In the genomic region with DNA sequence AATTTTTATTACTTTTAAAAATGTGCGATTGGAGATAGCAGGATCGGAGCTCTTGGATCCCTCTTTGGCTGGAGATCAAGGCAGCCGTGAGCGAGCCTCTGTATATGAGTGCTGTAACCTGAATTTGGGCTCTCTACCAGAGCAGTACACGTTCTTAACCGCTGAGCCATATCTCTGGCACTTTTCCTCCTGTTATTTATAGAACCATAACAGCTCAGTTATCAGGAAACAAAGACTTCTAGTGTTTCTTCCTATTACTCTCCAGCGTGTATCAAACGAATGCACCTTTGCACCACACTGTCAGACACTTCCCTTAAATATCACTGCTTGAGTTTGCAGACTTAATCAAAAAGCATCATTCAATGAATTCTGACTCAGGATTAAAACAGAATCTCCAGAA, we compare ENCODE assay signal across 14 mouse cellular contexts. TPM values are rescaled to one million over a fixed set of nuclear protein-coding genes. Genes with fewer than 3 reads are reported as not detected.
DNase-seq lines count a peak whose midpoint lies in the region; ATAC-seq and TF ChIP-seq lines count a peak whose summit lies in the region.
"Had no signal": no experiment of that assay in that cellular context is flagged by ENCODE, and none has a peak within 500 bp of the region (broad histone marks: within the 10 kb centered on the region; RNA-seq: fewer than 3 reads in every experiment).

No protein-coding gene starts in this region.

- TF ChIP-seq EP300 in heart, postnatal 0 days (IDR thresholded peaks at IDR 0.05; ENCODE audit: low read depth): no peak

- H3K9me3 ChIP-seq in heart, postnatal 0 days (replicated peaks; ENCODE audit: control insufficient read depth, low read length): no peaks in the 10 kb centered on the region
- H3K9me3 ChIP-seq in midbrain, embryonic 16.5 days (replicated peaks; ENCODE audit: control insufficient read depth, low read length, poor library complexity, severe bottlenecking): no peaks in the 10 kb centered on the region
- H3K9me3 ChIP-seq: forebrain, embryonic 15.5 days; hindbrain, embryonic 15.5 days; liver, embryonic 13.5 days; neural tube, embryonic 13.5 days had no signal

- no peak for TF ChIP-seq CTCF in heart, postnatal 0 days (IDR thresholded peaks at IDR 0.05; ENCODE audit: low read depth)

- 4% methylated on average over 8 of the region's 8 CpGs for WGBS in heart, postnatal 0 days
- 84% methylated on average over 8 of the region's 8 CpGs for WGBS in midbrain, embryonic 16.5 days

- peak overlapping the region; percentile 42 for H3K4me2 ChIP-seq in heart, postnatal 0 days (ENCODE audit: low read depth, low read length)
- H3K4me2 ChIP-seq in midbrain, embryonic 16.5 days (ENCODE audit: low read length): no peak overlapping the region
- H3K4me2 ChIP-seq: forebrain, embryonic 15.5 days; hindbrain, embryonic 15.5 days; liver, embryonic 13.5 days; neural tube, embryonic 13.5 days had no signal

- intact Hi-C loops in heart, postnatal 25 days (cut with DNase I): loop anchor here (5.0 kb wide), 1 partner anchor 41 kb away; no protein-coding TSS in a partner anchor

- DNase-seq in heart, adult 8-10 months (ENCODE audit: low spot score): peak; percentile 55
- DNase-seq in heart, postnatal 25 days (ENCODE audit: low spot score): no peak
- peak; percentile 4 for DNase-seq in urinary bladder, postnatal 14 days (ENCODE audit: low spot score)
- no peak for DNase-seq in urinary bladder, postnatal 25 days (ENCODE audit: low spot score)
- DNase-seq in heart, postnatal 0 days (ENCODE audit: low spot score): peak; percentile 82
- DNase-seq: liver, embryonic 13.5 days; lung, postnatal 10 days had no signal

- no peaks in the 10 kb centered on the region for H3K27me3 ChIP-seq in heart, postnatal 0 days (ENCODE audit: control insufficient read depth, insufficient read depth, low read length)
- H3K27me3 ChIP-seq in midbrain, embryonic 16.5 days (ENCODE audit: control insufficient read depth, insufficient read depth, low read depth, low read length): no peaks in the 10 kb centered on the region
- H3K27me3 ChIP-seq: forebrain, embryonic 15.5 days; hindbrain, embryonic 15.5 days; liver, embryonic 13.5 days; neural tube, embryonic 13.5 days had no signal

- H3K4me1 ChIP-seq in heart, postnatal 0 days (ENCODE audit: control insufficient read depth, insufficient read depth): peaks cover 60% of the 10 kb centered on the region
- no peaks in the 10 kb centered on the region for H3K4me1 ChIP-seq in midbrain, embryonic 16.5 days (ENCODE audit: control insufficient read depth, insufficient read depth, low read length)
- H3K4me1 ChIP-seq: neural tube, embryonic 13.5 days had no signal

- no peak overlapping the region for H3K4me3 ChIP-seq in heart, postnatal 0 days (ENCODE audit: low read depth, low read length)
- H3K4me3 ChIP-seq in midbrain, embryonic 16.5 days (ENCODE audit: low read depth, low read length): no peak overlapping the region
- H3K4me3 ChIP-seq: erythroblast, embryonic 14.5 days; forebrain, embryonic 15.5 days; hindbrain, embryonic 15.5 days; liver, embryonic 13.5 days; neural tube, embryonic 13.5 days had no signal

- H3K27ac ChIP-seq in heart, postnatal 0 days (ENCODE audit: low read depth): peak overlapping the region; percentile 55; the same call in 1 of the 2 replicates
- no peak overlapping the region for H3K27ac ChIP-seq in midbrain, embryonic 16.5 days (ENCODE audit: low read length)
- H3K27ac ChIP-seq: forebrain, embryonic 15.5 days; hindbrain, embryonic 15.5 days; liver, embryonic 13.5 days; neural tube, embryonic 13.5 days had no signal

- H3K9ac ChIP-seq in heart, postnatal 0 days (replicated peaks; ENCODE audit: low read depth, low read length): no peak overlapping the region
- no peak overlapping the region for H3K9ac ChIP-seq in midbrain, embryonic 16.5 days (ENCODE audit: low read depth, low read length)
- H3K9ac ChIP-seq: forebrain, embryonic 15.5 days; hindbrain, embryonic 15.5 days; liver, embryonic 13.5 days; neural tube, embryonic 13.5 days had no signal

- H3K36me3 ChIP-seq in heart, postnatal 0 days (replicated peaks; ENCODE audit: control insufficient read depth, insufficient read depth, low read length): no peaks in the 10 kb centered on the region
- no peaks in the 10 kb centered on the region for H3K36me3 ChIP-seq in midbrain, embryonic 16.5 days (ENCODE audit: control insufficient read depth, insufficient read depth, low read length)
- H3K36me3 ChIP-seq: forebrain, embryonic 15.5 days; hindbrain, embryonic 15.5 days; liver, embryonic 13.5 days; neural tube, embryonic 13.5 days had no signal

- peak; percentile 58 for ATAC-seq in heart, postnatal 0 days (ENCODE audit: insufficient read depth, low read depth)
- ATAC-seq in midbrain, embryonic 16.5 days: no peak
- ATAC-seq in granulocyte monocyte progenitor cell, adult 5-6 weeks (replicated peaks; ENCODE audit: poor library complexity, severe bottlenecking): no peak
- ATAC-seq: forebrain, embryonic 15.5 days; intestine, embryonic 16.5 days had no signal

RNA-seq across cellular contexts. Expression of a gene that starts 57.2 kb away (rescaled TPM):
- total RNA-seq in heart, adult 8-10 months (2022): under 1 TPM in 1 of 4 experiments, not detected in 3; 0.34 TPM
- under 1 TPM; 0.11 to 0.21 TPM for total RNA-seq in heart, postnatal 25 days (2021)
- total RNA-seq in heart, postnatal 0 days (2014; rRNA removed; ENCODE audit: low replicate concordance): not detected in 2 replicates
- polyA plus RNA-seq in heart, postnatal 0 days (2015; fragmentation: Nextera tagmentation; extraction: Ambion mirVana): 0.14 and 0.16 TPM in 2 replicates
- 0.75 and 0.92 TPM in 2 replicates for polyA plus RNA-seq in midbrain, embryonic 16.5 days (2015; fragmentation: Nextera tagmentation; extraction: Ambion mirVana)
- not detected in 2 replicates for total RNA-seq in granulocyte monocyte progenitor cell, adult 5-6 weeks (2014; fragmentation: Nextera tagmentation)
- not detected in 2 replicates for total RNA-seq in granulocyte monocyte progenitor cell, adult 5-6 weeks (2017)

Comparison
In these comparisons a context has a peak if more than half of its experiments do, and no peak if none do; other contexts are left out.
1. DNase-seq: peak in heart, adult 8-10 months (single experiment), urinary bladder, postnatal 14 days (single experiment) and heart, postnatal 0 days (single experiment); none in heart, postnatal 25 days (single experiment) and urinary bladder, postnatal 25 days (single experiment).